Mouse (Mus musculus) kidney, postnatal 0 days (tissue): ENCODE measurements around the gene Prex1. TPM values are rescaled to one million over a fixed set of nuclear protein-coding genes. Genes with fewer than 3 reads are reported as not detected.

ENCODE experiments used
- ATAC-seq: fragments of 200-750 bp; cut with Nextera tagmentation; replicated peaks from 2 replicates; pipeline ENCODE4 v1.8.0; 2017; ENCODE audit warnings: low read depth, moderate number of reproducible peaks, moderate TSS enrichment, moderate library complexity; ENCODE audit not compliant: low FRiP score
- DNase-seq: peaks from one replicate; pipeline ENCODE4 v3.0.0-alpha.2; 2016; ENCODE audit warnings: low spot score
- H3K27ac ChIP-seq: fragments of 300-500 bp; sonication (generic); 2 replicates; pipeline ENCODE4 v1.5.1; 2014; ENCODE audit warnings: mild to moderate bottlenecking
- H3K27me3 ChIP-seq: fragments of 300-500 bp; sonication (generic); 2 replicates; pipeline ENCODE4 v1.6.1; 2014; ENCODE audit warnings: low read length, mixed read lengths; ENCODE audit not compliant: insufficient read depth
- H3K36me3 ChIP-seq: fragments of 300-500 bp; sonication (generic); 2 replicates; pipeline ENCODE4 v1.6.1; 2014; ENCODE audit warnings: low read length, mixed read lengths; ENCODE audit not compliant: insufficient read depth
- H3K4me1 ChIP-seq: fragments of 300-500 bp; sonication (generic); replicated peaks from 2 replicates; pipeline ENCODE4 v1.6.1; 2014; ENCODE audit warnings: antibody characterized with exemption, low read length, mixed read lengths; ENCODE audit not compliant: insufficient read depth
- H3K4me2 ChIP-seq: fragments of 300-500 bp; sonication (generic); 2 replicates; pipeline ENCODE4 v1.6.1; 2014; ENCODE audit warnings: mild to moderate bottlenecking, low read length, moderate library complexity, mixed read lengths
- H3K4me3 ChIP-seq: fragments of 300-500 bp; sonication (generic); replicated peaks from 2 replicates; pipeline ENCODE4 v1.5.1; 2014; ENCODE audit warnings: low read depth, low read length
- H3K9ac ChIP-seq: fragments of 300-500 bp; sonication (generic); 2 replicates; pipeline ENCODE4 v1.6.1; 2014; ENCODE audit warnings: low read depth, low read length
- H3K9me3 ChIP-seq: fragments of 300-500 bp; sonication (generic); replicated peaks from 2 replicates; pipeline ENCODE4 v1.6.1; 2016; ENCODE audit warnings: low read length, inconsistent platforms, mixed read lengths
- CTCF ChIP-seq: IDR thresholded peaks from 2 replicates; pipeline ENCODE4 v1.5.1; 2016; ENCODE audit warnings: antibody characterized with exemption, low read depth, mild to moderate bottlenecking, moderate library complexity
- WGBS: fragments of 180-500 bp; shearing (Covaris S2); extraction: QIAGEN DNeasy Blood & Tissue Kit; methylation state at CpG from one replicate; pipeline ENCODE4 v1.1.7; 2014; 5-methylcytosine and 5-hydroxymethylcytosine counted together
- polyA plus RNA-seq: library from polyadenylated mRNA; unstranded; fragments of >200 nt; fragmentation: Nextera tagmentation; extraction: Ambion mirVana; gene quantifications from 2 replicates; pipeline ENCODE4 v1.2.1, GENCODE M21; 2015

Prex1 gene
- polyA plus RNA-seq, 1 experiment from 2014 or later, result 9.8 TPM

DNA sequence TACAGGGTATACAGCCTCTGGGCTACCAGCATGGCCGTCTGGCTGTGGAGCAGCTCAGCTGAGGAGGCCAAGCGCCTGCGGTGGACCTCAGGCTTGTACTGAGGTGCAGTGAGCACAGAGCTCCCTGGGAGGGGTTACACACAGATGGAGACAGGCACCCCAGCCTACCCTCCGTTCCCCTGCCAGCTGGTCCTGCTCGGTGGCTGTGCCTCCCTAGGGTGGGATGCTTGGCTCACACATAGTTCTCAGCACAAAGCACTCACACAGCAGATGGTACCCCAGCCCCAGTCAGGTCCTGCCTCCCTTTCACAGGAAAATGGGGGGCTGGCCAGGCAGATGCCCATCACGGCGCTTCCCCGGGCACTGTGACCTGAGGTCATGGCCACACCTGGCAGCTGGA, 163.8 kb downstream of the Prex1 start:
- 73% methylated on average over 8 of the region's 8 CpGs for WGBS
- Histone ChIP-seq H3K9ac (no peak overlapping the region), H3K27ac (no peak overlapping the region), H3K9me3 (no peaks in the 10 kb centered on the region), H3K36me3 (no peaks in the 10 kb centered on the region), H3K4me2 (no peak overlapping the region), H3K4me1 (peaks cover 13% of the 10 kb centered on the region), H3K4me3 (no peak overlapping the region), H3K27me3 (no peaks in the 10 kb centered on the region)
- ATAC-seq (no peak), DNase-seq (no peak)
- TF ChIP-seq CTCF, result no peak

DNA sequence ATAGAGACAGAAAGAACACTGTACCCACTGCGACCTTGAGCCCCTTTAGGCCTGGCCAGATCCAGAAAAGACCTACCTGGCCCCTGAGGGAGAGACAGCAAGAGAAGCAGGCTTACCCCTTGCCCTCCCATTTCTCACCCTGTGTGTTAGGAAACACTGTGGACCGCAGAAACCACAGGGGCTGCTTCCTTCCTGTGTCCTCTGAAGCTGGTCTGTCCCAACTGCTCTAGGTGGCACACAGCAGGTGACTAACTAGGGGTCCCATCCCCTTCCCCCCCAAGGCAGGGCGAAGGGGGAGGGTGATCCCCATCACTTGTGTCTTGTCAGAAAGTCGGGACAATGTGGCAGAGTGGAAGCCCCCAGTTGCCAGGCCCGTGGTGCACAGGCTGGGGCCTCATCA, 164.6 kb downstream of the Prex1 start:
- TF ChIP-seq CTCF, result no peak
- ATAC-seq (no peak), DNase-seq (no peak)
- WGBS, result 77% methylated on average over 5 of the region's 5 CpGs
- Histone ChIP-seq H3K9me3 (no peaks in the 10 kb centered on the region), H3K4me3 (no peak overlapping the region), H3K36me3 (no peaks in the 10 kb centered on the region), H3K4me2 (no peak overlapping the region), H3K4me1 (peaks cover 13% of the 10 kb centered on the region), H3K27me3 (no peaks in the 10 kb centered on the region), H3K27ac (no peak overlapping the region), H3K9ac (no peak overlapping the region)

DNA sequence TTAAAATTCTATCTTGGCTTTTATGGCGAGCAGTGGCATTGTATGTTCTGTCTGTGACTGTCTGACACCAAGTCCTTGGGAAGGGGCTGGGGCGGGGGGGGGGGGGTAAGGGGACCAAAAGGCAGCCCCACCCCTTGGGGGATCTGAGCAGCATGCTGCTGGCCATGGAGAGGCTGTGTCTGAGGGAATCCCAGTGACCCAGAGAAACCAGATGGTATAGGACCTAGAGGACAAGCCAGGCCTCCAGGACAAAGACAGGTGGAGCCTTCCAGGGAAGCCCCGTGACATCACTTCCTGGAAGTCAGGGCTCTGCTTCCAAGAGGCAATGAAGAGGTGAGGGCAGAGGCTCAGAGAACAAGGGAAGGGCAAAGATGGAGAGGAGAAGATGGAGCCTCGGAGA, 168.1 kb downstream of the Prex1 start:
- DNase-seq (no peak), ATAC-seq (peak; percentile 44; the same call in 1 of the 2 replicates)
- Histone ChIP-seq H3K4me2 (no peak overlapping the region), H3K36me3 (no peaks in the 10 kb centered on the region), H3K27me3 (no peaks in the 10 kb centered on the region), H3K9me3 (no peaks in the 10 kb centered on the region), H3K4me1 (peaks cover 21% of the 10 kb centered on the region), H3K9ac (no peak overlapping the region), H3K4me3 (no peak overlapping the region), H3K27ac (0 out of 2 replicates have a peak overlapping the region, but pooled peaks have one; percentile 5)
- no peak for TF ChIP-seq CTCF
- WGBS, result 24% methylated on average over 4 of the region's 4 CpGs

DNA sequence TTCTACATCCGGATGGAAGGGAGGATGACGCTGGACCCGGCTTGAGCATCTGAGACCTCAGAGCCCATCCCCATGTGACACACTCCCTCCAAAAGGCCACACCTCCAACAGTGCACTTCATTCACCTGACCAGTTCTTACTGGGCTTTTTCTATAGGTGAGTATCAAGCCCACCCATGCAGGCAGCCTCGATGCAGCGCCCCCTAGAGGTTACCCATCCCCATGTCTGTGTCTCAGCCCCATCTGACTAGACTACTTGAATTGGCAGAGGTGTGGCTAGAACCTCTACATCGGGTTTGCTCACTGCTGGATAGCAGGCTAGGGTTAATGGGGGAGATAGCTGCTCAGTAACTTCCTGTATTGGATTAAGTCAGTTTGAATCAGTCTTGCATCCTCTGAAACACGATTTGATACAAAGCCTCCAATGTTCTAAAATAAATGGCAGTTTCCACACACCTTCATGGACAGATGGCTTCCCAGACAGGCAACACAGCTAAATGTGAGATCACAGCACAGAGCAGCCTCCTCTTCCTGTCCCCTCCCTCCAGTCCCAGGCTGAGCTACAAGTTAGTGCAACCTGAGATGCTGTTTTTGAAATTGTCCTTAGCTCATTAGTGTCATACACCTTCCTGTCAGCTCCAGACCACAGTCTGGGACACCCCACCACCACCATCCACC, 168.9 kb downstream of the Prex1 start:
- H3K9ac ChIP-seq, result no peak overlapping the region
- no peak overlapping the region for H3K27ac ChIP-seq
- H3K4me3 ChIP-seq, result no peak overlapping the region
- peaks cover 21% of the 10 kb centered on the region for H3K4me1 ChIP-seq
- no peaks in the 10 kb centered on the region for H3K27me3 ChIP-seq
- 44% methylated on average over 7 of the region's 7 CpGs for WGBS
- no peak overlapping the region for H3K4me2 ChIP-seq
- no peaks in the 10 kb centered on the region for H3K9me3 ChIP-seq
- DNase-seq (peak; percentile 49), ATAC-seq (peak; percentile 34; the same call in 1 of the 2 replicates)
- peak; percentile 50 for TF ChIP-seq CTCF
- no peaks in the 10 kb centered on the region for H3K36me3 ChIP-seq

DNA sequence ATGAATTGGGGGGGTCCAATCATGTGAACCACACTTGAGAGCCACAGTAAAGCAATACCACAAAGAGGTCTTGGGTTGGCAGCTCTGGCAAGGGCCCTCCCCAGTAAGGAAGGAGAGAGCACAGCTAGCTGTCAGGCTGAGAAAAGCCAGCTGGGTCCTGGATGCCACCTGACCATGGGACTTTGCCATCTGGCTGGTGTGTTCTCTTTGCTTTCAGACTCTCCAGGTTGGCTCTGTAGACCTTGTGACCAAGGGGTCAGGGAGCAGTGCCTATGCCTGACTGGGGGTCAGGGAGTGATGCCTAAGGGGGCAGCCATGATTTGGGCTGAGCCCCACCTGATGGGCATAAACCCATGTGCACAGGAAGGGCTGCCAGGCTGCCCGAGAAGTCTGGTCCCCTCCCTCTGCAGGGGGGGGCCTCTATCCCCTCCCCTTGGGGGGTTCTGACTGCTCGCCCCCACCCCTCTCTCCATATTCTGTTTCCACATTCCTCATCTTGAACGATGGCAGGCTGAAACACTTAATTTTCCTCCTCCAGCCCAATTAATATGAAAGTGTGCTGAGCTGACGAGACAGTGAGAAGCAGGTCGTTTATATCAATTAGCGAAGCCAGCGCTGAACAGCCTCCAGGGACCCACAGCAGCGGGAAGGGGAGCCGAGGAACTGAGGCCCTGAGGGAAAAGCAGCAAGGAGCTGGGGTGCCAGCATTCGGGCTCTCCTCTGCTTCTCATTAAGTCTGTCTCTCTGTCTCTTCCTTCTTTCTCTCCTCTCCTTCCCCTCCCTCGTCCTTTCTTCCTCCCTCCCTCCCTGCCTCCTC, 172.3 kb downstream of the Prex1 start:
- Histone ChIP-seq H3K27me3 (no peaks in the 10 kb centered on the region), H3K9ac (no peak overlapping the region), H3K9me3 (no peaks in the 10 kb centered on the region), H3K4me1 (peaks cover 18% of the 10 kb centered on the region), H3K4me2 (no peak overlapping the region), H3K4me3 (no peak overlapping the region), H3K27ac (no peak overlapping the region), H3K36me3 (no peaks in the 10 kb centered on the region)
- no peak for TF ChIP-seq CTCF
- DNase-seq (no peak), ATAC-seq (0 out of 2 replicates have a peak, but pooled peaks have one; percentile 16)
- 9% methylated on average over 11 of the region's 11 CpGs for WGBS

DNA sequence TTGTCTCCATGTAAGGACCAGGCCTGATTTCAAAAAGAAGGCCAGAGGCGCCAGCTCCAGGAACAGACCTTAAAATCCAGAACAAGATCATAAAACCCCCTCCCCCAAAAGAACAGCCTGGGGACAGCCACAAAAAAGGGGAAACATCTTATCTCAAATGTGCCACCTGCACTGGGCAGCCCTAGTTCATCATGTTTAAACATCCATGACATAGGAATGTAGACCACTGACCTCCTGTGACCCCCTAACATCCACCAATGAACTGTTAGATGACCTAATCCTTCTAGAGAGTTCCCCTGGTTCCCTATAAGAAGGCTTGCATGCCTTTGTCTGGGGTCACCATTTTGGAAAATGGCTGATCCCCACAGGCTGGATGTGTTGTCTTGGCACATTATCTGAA, 173.4 kb downstream of the Prex1 start:
- Histone ChIP-seq H3K4me1 (peaks cover 22% of the 10 kb centered on the region), H3K4me2 (no peak overlapping the region), H3K27ac (no peak overlapping the region), H3K9ac (no peak overlapping the region), H3K9me3 (no peaks in the 10 kb centered on the region), H3K36me3 (no peaks in the 10 kb centered on the region), H3K4me3 (no peak overlapping the region), H3K27me3 (no peaks in the 10 kb centered on the region)
- ATAC-seq (no peak), DNase-seq (no peak)
- 92% methylated on average over 1 of the region's 1 CpGs for WGBS
- TF ChIP-seq CTCF, result no peak
